Mouse (Mus musculus): ENCODE data around the gene Gm28036.

Gm28036 gene

DNA sequence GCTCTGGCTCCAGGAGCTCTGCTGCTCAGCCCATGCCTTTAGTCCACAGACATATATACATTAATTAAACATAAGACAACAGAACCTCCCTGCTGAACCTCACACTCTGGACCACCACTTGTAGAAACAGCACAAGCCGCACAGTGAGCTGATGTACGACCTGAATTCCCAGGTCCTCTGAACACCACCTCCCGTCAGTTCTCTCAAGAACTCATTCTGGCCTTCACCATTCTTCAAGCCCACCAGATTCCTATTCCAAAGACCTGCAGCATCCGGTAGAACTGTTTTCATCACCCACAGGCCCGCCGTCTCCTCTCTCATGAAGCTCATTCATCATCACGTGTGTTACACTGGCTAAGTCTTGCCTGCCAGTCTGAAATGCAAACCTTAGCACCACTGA lies 46.5 kb downstream of the Gm28036 start:
- DNase-seq = no peak

DNA sequence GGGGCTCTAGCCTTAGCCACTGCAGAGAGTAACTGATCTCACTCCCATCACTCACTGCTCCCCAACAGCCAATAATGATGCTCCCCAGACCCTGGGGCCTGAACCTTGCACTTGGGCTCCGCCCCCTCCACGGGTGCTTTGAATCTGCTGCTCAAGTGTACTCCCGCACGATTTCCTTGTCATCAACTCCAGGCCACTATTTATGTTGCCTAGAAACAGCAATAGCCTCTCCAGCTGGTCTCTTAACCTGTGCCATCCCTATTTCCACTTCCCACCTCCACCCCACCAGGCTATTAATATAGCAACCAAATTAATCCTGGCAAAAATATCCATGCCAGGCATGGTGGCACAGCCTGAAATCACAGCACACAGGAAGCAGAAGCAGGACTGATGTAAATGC lies 47.2 kb downstream of the Gm28036 start:
- peak; percentile 19 for DNase-seq

DNA sequence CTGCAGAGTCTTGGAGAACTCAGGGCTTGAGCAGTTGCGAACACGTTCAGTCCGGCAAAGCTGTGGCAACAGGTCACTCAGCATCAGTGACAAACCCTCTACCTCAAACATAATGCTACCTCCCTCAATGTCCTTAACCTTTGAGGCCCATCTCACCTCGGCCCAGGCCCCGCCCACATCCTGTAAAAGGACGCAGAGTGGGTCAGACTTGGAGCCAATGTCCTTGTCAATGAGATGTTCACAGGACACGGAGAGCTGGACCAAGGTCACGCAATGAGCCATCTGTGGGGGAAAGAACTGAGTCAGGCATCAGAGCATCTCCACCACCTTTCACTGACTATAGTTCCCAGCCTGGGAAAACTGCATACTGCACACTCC lies 47.7 kb downstream of the Gm28036 start:
- DNase-seq = no peak

DNA sequence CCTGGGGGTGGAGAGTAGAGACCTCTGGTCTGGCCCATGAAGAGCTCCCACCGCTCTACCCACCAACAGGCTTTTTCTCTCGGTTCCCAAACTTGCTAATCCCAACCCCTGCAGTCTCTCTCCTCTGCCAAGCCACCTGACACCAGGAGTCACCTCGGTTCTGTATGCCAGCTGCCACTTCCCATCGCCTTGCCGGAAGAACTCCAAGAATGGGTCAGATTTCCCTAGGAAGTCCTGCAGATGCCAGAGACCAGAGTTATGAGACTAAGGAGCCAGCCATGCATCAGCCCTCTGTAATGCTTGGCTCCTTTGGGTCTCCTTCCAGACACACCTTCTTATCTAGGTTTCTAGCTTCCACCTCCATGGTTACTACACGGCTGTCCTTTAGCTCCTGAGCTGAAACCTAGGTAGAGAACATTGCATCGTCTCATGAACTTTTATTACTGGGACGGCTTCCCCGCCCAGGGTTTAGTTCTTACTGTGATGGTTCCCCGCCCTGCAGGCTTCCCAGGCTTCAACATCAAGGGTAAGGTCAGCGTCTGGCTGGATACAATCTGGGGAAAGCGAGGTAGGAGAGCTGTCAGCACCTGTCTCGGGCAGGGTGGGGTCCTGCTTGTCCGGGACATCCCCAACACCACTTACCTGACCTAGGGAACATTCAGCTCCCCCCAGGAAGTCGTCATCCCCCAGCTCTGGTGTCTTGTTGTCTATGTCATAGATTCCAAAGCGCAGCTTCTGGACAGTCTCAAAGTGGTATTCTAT lies 48.3 kb downstream of the Gm28036 start:
- no peak for DNase-seq

DNA sequence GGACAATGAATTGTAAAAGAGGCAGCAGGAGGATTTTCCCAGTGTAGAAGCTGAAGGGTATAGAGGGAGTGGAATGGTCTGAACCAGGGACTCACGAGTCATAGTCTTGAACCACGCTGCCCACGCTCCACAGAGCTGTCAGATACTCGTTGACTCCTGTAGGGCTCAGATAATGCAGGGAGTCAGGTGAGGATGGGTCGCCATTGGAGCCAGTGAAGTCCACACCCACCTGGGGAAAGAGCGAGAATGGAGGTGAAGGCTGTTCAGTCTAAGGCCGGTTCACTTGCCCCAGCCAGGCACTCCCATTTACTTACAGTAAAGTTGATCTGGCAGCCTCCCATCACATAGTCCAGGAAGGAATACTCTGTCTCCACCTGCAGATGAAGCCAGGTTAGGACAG lies 49.4 kb downstream of the Gm28036 start:
- no peak for DNase-seq

DNA sequence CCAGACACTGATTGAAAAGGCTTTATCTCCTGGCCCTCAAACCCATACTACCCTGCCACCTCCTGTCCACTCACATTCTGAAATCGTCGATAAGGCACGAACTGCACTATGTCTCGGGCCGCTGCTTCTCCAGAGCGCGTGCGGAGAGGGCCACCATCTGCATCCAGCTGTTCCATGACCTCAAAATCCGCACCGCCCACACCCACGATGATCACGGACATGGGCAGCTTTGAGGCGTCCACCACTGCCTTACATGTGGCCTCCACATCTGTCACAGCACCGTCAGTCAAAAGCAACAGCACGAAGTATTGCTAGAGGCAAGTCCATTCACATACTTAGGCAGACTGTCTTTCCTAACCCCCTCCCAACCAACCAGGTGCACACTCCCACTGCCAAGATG lies 53.2 kb downstream of the Gm28036 start:
- DNase-seq = peak; percentile 47

DNA sequence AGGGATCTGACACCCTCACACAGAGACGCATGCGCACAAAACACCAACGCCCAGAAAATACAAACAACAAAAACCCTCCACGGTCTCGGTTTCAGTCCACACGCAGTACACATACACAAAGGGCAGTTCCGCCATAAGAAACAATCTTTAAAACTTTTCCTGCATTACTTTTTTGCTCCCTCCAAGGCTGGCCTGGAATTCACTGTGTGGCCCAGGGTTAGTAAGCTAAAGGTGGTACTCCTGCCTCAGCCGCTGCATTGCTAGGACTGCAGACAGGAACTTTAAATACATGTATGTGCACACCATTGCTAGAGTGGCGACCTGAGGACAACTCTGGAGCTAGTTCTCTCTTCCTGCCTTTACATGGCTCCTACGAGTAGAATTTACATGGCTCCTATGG lies 55.7 kb downstream of the Gm28036 start:
- no peak for DNase-seq

DNA sequence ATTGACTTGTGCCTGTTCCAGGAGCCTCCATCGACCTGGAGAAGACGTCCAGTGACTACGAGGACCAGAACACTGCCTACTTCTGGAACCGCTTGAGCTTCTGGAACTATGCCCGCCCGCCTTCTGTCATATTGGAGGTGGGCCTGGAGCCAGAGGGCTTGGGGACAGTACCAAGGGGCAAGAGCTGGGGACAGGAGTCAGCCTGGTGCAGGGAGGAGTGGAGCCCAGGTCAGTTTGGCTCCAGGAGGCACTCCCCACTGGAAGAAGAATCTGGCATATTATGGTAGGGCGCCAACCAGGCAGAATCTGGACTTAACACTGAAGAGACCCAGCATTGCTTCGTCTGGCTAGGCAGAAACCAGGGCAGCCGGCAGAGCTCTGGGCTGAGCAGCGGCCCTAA lies 59.0 kb downstream of the Gm28036 start:
- no peak for DNase-seq

DNA sequence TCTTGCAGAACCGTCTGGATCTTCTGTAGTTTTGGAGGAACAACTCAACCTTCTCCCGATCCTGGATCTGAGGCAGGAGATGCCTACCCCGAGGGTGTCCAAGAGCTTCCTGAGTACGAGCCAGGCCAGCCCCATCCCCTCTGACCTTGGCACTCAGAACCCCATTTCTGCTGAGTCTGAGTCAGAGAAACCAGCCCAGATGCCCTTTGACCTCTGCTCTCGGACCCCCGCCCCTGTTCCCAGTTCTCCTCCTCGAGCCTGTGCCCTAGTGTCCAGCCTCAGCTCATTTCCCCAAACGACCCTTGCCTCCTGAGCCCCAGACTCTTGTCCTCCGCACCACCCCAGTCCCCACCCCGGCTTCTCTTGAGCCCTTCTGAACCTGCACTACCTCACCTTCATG lies 60.8 kb downstream of the Gm28036 start:
- DNase-seq = no peak

DNA sequence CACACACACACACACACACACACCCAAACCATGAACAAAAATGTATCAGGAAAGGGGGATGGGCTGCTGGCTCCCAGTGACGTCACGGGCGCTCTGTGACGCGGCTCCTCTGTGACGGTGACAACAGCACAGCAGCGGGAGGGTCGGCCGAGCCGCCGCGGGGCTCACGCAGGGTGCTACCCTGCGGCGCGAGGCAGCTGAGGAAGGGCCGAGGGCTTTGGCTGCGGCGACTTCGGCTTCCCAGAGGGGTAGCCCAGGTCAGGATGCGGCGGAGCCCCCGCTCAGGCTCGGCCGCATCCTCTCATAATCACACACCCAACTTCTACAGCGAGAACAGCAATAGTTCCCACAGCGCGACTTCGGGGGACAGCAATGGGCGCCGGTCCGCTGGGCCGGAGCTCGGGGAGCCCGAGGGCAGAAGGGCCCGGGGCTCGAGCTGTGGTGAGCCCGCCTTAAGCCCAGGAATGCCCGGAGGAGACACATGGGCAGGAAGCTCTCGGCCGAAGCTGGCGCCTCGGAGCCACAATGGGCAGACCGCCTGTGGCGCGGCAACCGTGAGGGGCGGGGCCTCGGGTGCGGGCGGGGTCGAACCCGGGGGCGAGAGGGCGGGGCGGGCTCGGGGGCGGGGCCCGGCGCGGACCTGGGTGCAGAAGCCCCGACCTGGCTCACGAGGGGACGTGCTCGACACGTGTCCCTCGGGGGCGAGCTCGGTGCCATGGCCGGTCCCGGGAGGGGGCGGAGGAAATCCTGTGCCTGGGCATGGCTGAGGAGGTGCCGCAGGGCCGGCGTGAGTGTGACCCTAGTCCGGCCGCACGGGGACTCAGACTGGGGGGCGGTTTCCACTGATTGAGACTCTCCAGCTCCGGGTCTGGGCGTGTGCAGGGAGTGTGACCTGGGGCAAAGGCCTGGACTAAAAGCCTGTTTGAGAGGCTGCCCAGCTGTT lies 61.5 kb downstream of the Gm28036 start, which contains the start of gene Spag4:
Spag4 (plus strand) TSS at position 77 of the 943 bp plus-strand sequence.
- DNase-seq = peak; percentile 78

DNA sequence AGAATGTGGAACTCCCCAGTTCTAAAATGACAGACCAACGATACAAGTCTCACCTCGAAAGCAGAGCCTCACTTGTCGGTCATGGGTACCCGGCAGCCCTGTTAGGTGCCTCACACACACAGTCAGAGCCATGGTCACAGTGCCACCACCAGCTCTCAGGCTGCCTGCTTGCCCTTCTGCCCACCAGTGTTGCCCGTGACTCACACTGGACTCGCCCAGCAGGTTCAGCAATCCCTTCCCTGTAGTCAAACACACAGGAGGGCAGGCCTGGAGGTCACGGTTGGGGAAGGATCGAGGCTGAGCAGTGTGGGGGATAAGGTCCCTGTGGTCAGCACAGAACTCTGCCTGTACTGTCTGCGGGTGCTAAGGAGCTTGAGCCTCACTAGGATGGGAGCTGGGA lies 74.1 kb downstream of the Gm28036 start, which contains the start of gene Fer1l4:
Fer1l4 (minus strand) TSS at position 132 of the 400 bp plus-strand sequence.
- DNase-seq = peak; percentile 2

DNA sequence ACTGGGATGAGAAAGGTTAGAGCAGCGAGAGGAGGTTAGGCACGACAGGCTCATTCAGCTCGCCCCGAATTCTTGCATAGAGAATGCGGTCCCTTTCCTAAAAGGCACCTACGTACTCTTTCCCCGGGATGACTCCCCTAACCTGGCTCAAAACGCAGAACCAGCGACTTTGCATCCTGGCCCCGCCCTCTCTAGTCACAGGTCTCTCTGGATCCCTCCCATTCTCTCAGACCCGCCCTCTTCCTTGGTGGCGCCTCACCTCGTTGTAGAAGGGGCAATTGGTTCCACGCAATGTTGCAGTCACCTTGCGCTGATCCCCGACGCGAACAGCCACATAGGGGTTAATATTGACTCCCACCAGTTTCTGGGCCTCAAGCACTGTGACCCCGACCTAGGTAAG lies 79.0 kb downstream of the Gm28036 start:
- DNase-seq = peak; percentile 53

DNA sequence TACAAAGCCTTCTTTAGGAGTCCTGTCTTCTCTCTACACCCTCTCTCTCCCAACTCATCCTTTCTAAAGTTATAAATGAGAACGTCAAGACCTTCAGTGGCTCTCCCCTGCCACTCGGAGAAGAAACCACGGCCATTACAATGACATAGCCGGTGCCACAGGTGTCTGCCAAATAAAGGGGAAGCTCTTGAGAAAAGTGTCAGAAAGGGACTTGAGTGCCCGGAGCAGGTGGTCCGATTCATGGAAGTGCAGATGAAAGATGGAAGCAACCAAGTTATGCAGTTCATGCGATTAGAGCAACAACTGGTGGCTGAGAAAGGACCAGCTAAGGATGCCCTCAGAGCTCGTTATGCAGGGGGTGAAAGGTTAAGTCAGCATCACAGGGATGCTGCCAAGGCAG lies 84.0 kb downstream of the Gm28036 start:
- DNase-seq = no peak

DNA sequence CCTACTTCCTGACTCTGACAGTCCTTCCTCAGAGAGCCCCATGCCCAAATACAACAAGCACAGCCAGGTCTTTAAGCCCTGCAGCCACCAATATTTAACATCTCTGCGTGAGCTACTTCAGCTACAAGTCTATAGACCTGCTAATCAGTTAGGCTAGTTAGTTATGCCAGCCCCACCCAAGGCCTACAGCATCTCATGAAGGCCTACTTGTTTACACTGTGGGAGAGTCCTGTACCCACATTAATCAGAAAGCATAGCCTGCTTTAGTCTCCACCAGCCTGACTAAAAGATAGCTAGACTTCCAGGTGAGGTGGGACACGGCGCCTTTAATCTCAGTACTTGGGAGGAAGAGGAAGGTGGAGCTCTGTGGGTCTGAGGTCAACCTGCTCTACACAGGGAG lies 87.5 kb downstream of the Gm28036 start:
- no peak for DNase-seq

DNA sequence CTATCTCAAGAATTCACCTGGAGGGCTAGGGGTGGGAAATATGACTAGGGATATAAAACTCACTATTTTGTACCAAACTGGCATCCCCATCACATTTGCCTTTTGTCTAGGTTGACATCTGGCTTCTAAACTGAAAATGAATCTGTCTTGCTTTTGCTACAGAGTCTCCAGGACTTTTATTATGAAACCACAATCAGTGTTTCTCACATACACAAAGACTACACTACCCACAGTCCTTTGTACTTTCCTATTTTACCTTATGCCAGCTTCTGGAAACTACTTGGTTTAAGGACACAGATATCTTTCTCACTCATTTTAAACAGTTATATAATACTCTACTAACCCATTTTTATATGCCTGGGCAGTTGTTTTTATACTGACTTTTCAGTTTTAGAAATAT lies 101.4 kb downstream of the Gm28036 start:
- DNase-seq = no peak
